Comparison of ENCODE assay signal across 9 mouse cellular contexts in the genomic region with DNA sequence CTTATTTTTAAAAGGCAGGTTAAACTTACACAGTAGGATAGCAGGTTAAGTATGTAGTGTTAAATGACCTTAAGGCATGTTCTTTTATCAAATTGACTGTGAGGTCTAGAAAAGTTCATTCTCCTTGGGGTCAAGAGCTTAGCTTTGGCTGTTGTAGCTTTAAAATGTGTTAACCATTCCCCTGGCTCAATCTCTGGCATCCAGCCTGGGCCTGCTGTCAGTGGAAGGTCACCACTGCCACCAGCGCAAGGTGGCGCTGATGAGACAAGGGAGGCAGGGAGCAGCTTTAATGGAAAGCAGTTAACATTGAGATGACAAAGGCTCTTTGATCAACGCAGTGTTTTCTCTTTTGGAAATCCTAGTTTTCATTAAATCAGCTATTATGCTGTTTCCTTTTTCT. TPM values are rescaled to one million over a fixed set of nuclear protein-coding genes. Genes with fewer than 3 reads are reported as not detected.
DNase-seq lines count a peak whose midpoint lies in the region; ATAC-seq lines count a peak whose summit lies in the region.
"Had no signal": no experiment of that assay in that cellular context is flagged by ENCODE, and none has a peak within 500 bp of the region (broad histone marks: within the 10 kb centered on the region; RNA-seq: fewer than 3 reads in every experiment).

No protein-coding gene starts in this region.

- intact Hi-C loops in left cerebral cortex, postnatal 4 days (cut with DNase I), result no loop called here
- intact Hi-C loops in heart, postnatal 10 days (cut with DNase I), result no loop called here

- ATAC-seq in granulocyte monocyte progenitor cell, adult 5-6 weeks (replicated peaks; ENCODE audit: poor library complexity, severe bottlenecking), result no peak; the same call in 1 of the 2 replicates

- DNase-seq in left cerebral cortex, postnatal 4 days, result peak; percentile 38
- no peak for DNase-seq in left cerebral cortex, adult 8-10 months (ENCODE audit: low spot score in 2 of 2)
- DNase-seq in ZHBTc4 (ENCODE audit: low read depth, low spot score), result peak; percentile 58
- DNase-seq in heart, postnatal 10 days, result peak; percentile 48 to 71
- DNase-seq in lung, postnatal 4 days, result peak; percentile 54 to 70
- DNase-seq in embryo, embryonic 10 days (ENCODE audit: low spot score), result no peak
- no peak for DNase-seq in urinary bladder, adult 18-20 months (ENCODE audit: low spot score in 2 of 2)

RNA-seq across cellular contexts. Expression of a gene that starts 13.4 kb away (rescaled TPM):
- 1 to 10 TPM; 9.1 to 9.3 TPM for total RNA-seq in left cerebral cortex, postnatal 4 days (2021)
- 10 to 100 TPM in 2 of 4 experiments, 1 to 10 TPM in 2; 8.5 to 11.2 (median 10.2) TPM for total RNA-seq in left cerebral cortex, adult 8-10 months (2022)
- 10 to 100 TPM; 16.4 to 18.0 TPM for total RNA-seq in heart, postnatal 10 days (2021)
- 18.2 and 20.6 TPM in 2 replicates for total RNA-seq in granulocyte monocyte progenitor cell, adult 5-6 weeks (2014; fragmentation: Nextera tagmentation)
- total RNA-seq in granulocyte monocyte progenitor cell, adult 5-6 weeks (2017), result 54.6 and 71.3 TPM in 2 replicates

RNA-seq across cellular contexts. Expression of a gene that starts 36.3 kb away (rescaled TPM):
- total RNA-seq in left cerebral cortex, postnatal 4 days (2021), result not detected
- not detected for total RNA-seq in left cerebral cortex, adult 8-10 months (2022)
- not detected for total RNA-seq in heart, postnatal 10 days (2021)
- not detected in 2 replicates for total RNA-seq in granulocyte monocyte progenitor cell, adult 5-6 weeks (2014; fragmentation: Nextera tagmentation)
- total RNA-seq in granulocyte monocyte progenitor cell, adult 5-6 weeks (2017), result not detected in 2 replicates
- total RNA-seq: layer of hippocampus, postnatal 36 days had no signal

Comparison
In these comparisons a context has a peak if more than half of its experiments do, and no peak if none do; other contexts are left out.
1. DNase-seq: peak in left cerebral cortex, postnatal 4 days (single experiment), ZHBTc4 (single experiment), heart, postnatal 10 days (2 of 2) and lung, postnatal 4 days (2 of 2); none in left cerebral cortex, adult 8-10 months (0 of 2), embryo, embryonic 10 days (single experiment) and urinary bladder, adult 18-20 months (0 of 2).